Mouse (Mus musculus): ENCODE measurements around the gene Pomgnt1. TPM values are rescaled to one million over a fixed set of nuclear protein-coding genes. Genes with fewer than 3 reads are reported as not detected.

Gene Pomgnt1
- total RNA-seq (2015; ENCODE audit: low replicate concordance) (0.63 and 7.9 TPM in 2 replicates), total RNA-seq (2017; ENCODE audit: low replicate concordance) (2.2 and 6.8 TPM in 2 replicates)

DNA sequence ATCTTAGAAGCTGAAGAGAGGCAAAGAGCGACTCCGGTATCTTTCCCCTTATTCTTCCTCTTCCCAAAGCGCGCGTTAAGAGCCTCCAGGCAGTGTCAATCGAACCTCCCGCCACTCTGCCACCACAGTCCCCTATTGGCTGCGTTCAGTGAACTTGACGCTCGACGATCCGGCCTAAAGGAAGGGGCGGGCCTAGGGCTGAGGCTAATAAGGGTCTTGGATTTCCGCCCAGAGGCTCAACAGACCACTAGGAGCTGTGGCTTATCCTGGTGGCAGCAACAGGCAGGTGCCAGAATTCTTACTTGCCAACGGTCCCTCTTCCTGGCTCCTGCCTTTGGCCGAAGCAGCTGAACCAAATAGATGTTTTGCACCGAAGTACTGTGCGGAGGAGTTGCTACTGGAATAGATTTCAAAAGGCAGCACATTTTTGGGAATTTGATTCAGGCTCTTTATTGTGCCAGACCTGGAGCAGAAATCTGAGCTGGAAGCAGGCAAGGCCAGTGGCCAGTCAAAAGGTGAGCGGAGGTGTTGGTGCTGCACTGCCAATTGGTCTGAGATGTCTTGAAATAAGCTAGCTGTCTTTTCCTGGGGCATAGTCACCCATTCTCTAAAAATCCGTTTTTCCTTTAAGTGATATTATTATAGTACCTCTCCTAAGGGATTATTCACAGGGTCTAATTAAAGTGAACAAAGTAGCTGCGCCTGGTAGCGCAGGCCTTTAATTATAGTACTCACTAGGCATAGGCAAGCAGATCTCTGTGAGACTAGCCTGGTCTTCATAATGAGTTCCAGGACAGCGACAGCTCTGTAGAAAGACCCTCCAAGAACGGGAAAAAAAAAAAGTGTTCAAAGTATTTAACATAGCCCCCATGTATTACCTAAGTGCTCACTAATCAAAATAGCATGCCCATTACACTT lies at the start of gene Pomgnt1, which contains the start of gene Rad54l:
Gene Pomgnt1, plus strand, starts transcription at position 239 of the 918 bp plus-strand sequence.
Gene Rad54l, minus strand, starts transcription at position 89 of the 918 bp plus-strand sequence.
- ATAC-seq (replicated peaks; ENCODE audit: low FRiP score, poor library complexity, severe bottlenecking), result peak; percentile 94

- peak; percentile 52 for ATAC-seq (replicated peaks; ENCODE audit: low FRiP score, poor library complexity, severe bottlenecking)
These were observed 49.4 kb upstream of the Pomgnt1 start for GRCm38 (mm10) chr4:116074145-116074675.

GRCm38 (mm10) chr4:116074861-116075620 lies 48.6 kb upstream of the Pomgnt1 start, which contains the start of the genes Uqcrh and Lrrc41:
Uqcrh (minus strand) TSS chr4:116075071.
Lrrc41 (plus strand) TSS chr4:116075269.
- peak; percentile 86 for ATAC-seq (replicated peaks; ENCODE audit: low FRiP score, poor library complexity, severe bottlenecking)

DNA sequence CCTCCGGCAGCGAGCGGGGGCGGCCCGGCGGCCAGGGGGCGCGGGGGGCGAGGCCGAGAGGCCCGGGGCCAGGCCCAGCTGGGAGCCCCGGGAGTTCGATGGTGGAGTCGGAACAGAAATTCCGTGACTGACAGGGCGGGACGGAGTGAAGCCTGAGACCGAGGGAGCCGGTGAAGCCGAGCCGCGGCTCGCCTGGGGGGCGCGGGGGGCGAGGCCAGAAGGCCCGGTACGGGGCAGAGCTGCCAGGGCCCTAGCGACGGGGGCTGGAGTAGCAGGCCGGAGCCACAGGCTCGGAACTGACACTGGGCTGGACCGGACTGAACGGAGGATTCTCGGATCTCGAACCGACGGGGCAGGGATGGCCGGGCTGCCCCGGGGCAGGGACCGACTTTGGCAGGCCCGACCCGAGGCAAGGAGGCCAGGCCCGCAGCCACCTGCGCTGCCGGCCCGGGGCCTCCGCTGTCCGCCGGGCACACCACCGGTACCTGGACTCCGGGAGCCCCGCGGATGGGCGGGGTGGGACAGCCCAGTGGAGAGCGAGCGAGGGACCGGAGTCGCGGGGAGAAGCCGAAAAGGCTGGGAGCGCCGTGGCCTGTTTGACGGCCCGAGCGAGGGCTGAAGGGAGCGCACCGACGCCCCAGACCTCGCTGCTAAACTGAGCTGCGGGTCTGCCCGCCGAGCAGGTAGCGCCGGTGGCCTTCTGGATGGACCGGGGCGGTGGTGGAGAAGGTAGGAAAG lies 47.8 kb upstream of the Pomgnt1 start:
- peak; percentile 46 for ATAC-seq (replicated peaks; ENCODE audit: low FRiP score, poor library complexity, severe bottlenecking)

GRCm38 (mm10) chr4:116076369-116077231 lies 47.0 kb upstream of the Pomgnt1 start:
- ATAC-seq (replicated peaks; ENCODE audit: low FRiP score, poor library complexity, severe bottlenecking), result peak; percentile 47

- no peak for ATAC-seq (replicated peaks; ENCODE audit: low FRiP score, poor library complexity, severe bottlenecking)
These were observed 46.2 kb upstream of the Pomgnt1 start for GRCm38 (mm10) chr4:116077240-116078095.

- no peak for ATAC-seq (replicated peaks; ENCODE audit: low FRiP score, poor library complexity, severe bottlenecking)
These were observed 35.0 kb upstream of the Pomgnt1 start for GRCm38 (mm10) chr4:116088510-116089249.

DNA sequence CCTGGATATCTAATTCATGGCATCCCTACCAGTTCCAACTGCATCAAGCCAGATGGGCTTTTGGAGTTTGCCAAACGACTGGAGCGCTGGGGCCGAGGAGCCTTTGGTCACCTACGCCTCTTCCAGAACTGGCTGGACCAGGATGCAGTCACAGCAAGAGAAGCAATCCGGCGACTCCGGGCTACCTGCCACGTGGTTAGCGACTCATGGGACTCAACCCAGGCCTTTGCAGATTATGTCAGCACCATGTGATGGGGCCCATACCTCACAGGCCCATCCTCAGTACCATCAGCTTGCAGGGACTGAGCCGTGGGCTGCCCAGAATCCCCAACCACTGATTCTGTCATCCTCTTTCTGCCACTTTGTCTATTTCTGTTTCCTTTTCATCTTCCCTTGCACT lies 27.3 kb upstream of the Pomgnt1 start:
- no peak for ATAC-seq (replicated peaks; ENCODE audit: low FRiP score, poor library complexity, severe bottlenecking)

DNA sequence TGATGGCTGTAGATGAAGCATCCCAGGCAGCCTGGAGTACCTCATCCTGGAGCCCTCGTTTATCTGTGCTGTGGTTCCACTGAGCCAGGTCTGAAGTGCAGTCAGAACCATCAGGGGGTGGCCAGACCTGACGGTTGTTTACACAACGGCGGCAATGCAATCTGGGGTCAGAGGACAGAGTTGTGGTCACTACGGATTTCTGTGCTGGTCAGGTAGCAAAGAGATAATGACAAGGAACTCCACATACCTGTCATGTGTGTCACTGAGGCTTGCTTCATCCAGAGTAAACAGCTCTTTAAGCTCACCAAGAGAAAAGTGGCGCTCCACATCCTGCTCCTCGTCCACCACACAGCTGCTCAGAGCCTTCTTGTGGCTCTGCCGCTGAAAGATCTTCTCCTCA lies 26.4 kb upstream of the Pomgnt1 start:
- ATAC-seq (replicated peaks; ENCODE audit: low FRiP score, poor library complexity, severe bottlenecking), result no peak

GRCm38 (mm10) chr4:116100959-116101358 lies 22.7 kb upstream of the Pomgnt1 start:
- peak; percentile 82 for ATAC-seq (replicated peaks; ENCODE audit: low FRiP score, poor library complexity, severe bottlenecking)

DNA sequence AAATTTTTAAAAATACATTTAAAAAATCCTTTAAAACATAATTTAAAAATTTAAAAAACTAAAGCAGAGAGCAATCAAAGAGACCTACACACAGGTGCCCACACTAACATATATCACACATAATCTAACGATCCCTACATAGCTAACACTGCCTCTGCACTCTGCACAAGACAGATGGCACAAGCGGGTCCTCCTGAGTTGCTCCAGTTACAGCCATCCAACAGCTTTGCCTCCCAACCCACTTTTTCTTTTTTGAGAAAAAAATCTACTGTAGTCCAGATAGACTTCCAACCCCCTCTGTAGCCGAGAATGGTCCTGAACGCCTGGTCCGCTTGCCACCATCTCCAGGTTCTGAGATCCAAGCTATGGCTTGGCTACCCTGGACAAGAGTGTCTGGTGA lies 18.4 kb upstream of the Pomgnt1 start:
- no peak for ATAC-seq (replicated peaks; ENCODE audit: low FRiP score, poor library complexity, severe bottlenecking)

DNA sequence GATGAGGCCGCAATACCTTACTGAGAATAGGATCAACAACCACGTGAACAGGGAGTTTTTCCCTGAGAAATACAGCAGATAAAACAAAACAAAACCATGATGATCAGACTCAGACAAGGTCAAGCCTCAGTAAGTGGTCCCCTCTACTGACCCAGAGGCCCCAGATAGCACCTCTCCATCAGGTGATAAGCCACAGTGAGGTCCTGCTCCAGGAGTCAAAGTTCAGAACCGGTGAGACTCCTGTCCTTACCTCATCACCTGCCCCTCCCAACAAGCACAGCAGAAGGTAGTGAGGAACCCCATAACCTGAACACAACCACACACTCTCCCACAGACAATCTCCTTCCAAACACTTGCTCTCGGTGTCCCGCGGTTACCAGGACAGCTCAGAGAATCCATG lies 12.9 kb upstream of the Pomgnt1 start:
- no peak for ATAC-seq (replicated peaks; ENCODE audit: low FRiP score, poor library complexity, severe bottlenecking)

DNA sequence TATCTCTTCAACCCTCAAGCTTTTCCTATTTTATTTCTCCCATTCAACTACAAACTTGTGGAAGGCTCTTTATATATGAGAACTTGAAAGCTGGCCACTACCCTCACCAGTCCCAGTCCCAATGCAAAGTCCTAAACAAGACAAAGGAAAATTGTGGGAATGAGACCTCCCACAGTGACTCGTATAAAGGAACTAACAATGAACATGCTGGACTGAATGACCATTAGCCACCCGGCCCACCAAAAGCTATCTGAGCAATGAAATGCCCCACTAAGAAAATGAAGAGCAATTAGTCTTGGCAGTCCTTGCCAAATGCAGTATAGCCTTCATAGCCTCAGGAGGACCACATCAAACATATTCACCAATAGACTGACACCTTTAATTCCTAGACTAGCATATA lies 12.2 kb upstream of the Pomgnt1 start:
- ATAC-seq (replicated peaks; ENCODE audit: low FRiP score, poor library complexity, severe bottlenecking), result no peak

- ATAC-seq (replicated peaks; ENCODE audit: low FRiP score, poor library complexity, severe bottlenecking), result peak; percentile 71
These were observed 878 bp upstream of the Pomgnt1 start for GRCm38 (mm10) chr4:116122762-116123161.

- no peak for ATAC-seq (replicated peaks; ENCODE audit: low FRiP score, poor library complexity, severe bottlenecking)
These were observed 2.3 kb downstream of the Pomgnt1 start for GRCm38 (mm10) chr4:116125803-116126386.

DNA sequence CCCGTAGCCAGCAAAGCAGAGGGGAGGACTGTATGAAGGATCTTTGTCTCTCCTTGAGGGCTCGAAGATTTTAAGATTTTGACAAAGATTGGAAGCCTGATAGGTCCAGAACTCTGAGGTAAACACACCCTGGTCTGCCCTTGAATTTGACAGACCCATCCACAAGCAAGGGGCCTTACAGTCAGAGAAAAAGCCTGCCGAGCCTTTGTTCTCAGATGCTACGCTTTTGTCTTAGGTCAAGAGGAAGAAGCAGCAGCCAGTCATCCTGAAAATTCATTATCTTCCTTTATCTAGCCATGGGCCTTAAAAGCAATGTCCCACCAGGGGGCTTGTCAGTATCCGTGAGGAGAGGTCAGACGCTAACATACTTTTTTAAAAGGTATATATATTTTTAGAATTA lies 4.3 kb downstream of the Pomgnt1 start:
- no peak for ATAC-seq (replicated peaks; ENCODE audit: low FRiP score, poor library complexity, severe bottlenecking)

GRCm38 (mm10) chr4:116133126-116133525 lies 9.5 kb downstream of the Pomgnt1 start:
- no peak for ATAC-seq (replicated peaks; ENCODE audit: low FRiP score, poor library complexity, severe bottlenecking)

Measured in erythroblast, adult 5-6 weeks (primary cell).